Mouse (Mus musculus) kidney, postnatal 0 days (tissue): Measurements from ENCODE around the gene Gdpgp1. TPM values are rescaled to one million over a fixed set of nuclear protein-coding genes. Genes with fewer than 3 reads are reported as not detected.

Experiments
- ATAC-seq: fragments of 200-750 bp; cut with Nextera tagmentation; replicated peaks from 2 replicates; pipeline ENCODE4 v1.8.0; 2017; ENCODE audit warnings: low read depth, moderate number of reproducible peaks, moderate TSS enrichment, moderate library complexity; ENCODE audit not compliant: low FRiP score
- DNase-seq: peaks from one replicate; pipeline ENCODE4 v3.0.0-alpha.2; 2016; ENCODE audit warnings: low spot score
- H3K27ac ChIP-seq: fragments of 300-500 bp; sonication (generic); 2 replicates; pipeline ENCODE4 v1.5.1; 2014; ENCODE audit warnings: mild to moderate bottlenecking
- H3K27me3 ChIP-seq: fragments of 300-500 bp; sonication (generic); 2 replicates; pipeline ENCODE4 v1.6.1; 2014; ENCODE audit warnings: low read length, mixed read lengths; ENCODE audit not compliant: insufficient read depth
- H3K36me3 ChIP-seq: fragments of 300-500 bp; sonication (generic); 2 replicates; pipeline ENCODE4 v1.6.1; 2014; ENCODE audit warnings: low read length, mixed read lengths; ENCODE audit not compliant: insufficient read depth
- H3K4me1 ChIP-seq: fragments of 300-500 bp; sonication (generic); replicated peaks from 2 replicates; pipeline ENCODE4 v1.6.1; 2014; ENCODE audit warnings: antibody characterized with exemption, low read length, mixed read lengths; ENCODE audit not compliant: insufficient read depth
- H3K4me2 ChIP-seq: fragments of 300-500 bp; sonication (generic); 2 replicates; pipeline ENCODE4 v1.6.1; 2014; ENCODE audit warnings: mild to moderate bottlenecking, low read length, moderate library complexity, mixed read lengths
- H3K4me3 ChIP-seq: fragments of 300-500 bp; sonication (generic); replicated peaks from 2 replicates; pipeline ENCODE4 v1.5.1; 2014; ENCODE audit warnings: low read depth, low read length
- H3K9ac ChIP-seq: fragments of 300-500 bp; sonication (generic); 2 replicates; pipeline ENCODE4 v1.6.1; 2014; ENCODE audit warnings: low read depth, low read length
- H3K9me3 ChIP-seq: fragments of 300-500 bp; sonication (generic); replicated peaks from 2 replicates; pipeline ENCODE4 v1.6.1; 2016; ENCODE audit warnings: low read length, inconsistent platforms, mixed read lengths
- CTCF ChIP-seq: IDR thresholded peaks from 2 replicates; pipeline ENCODE4 v1.5.1; 2016; ENCODE audit warnings: antibody characterized with exemption, low read depth, mild to moderate bottlenecking, moderate library complexity
- WGBS: fragments of 180-500 bp; shearing (Covaris S2); extraction: QIAGEN DNeasy Blood & Tissue Kit; methylation state at CpG from one replicate; pipeline ENCODE4 v1.1.7; 2014; 5-methylcytosine and 5-hydroxymethylcytosine counted together
- polyA plus RNA-seq: library from polyadenylated mRNA; unstranded; fragments of >200 nt; fragmentation: Nextera tagmentation; extraction: Ambion mirVana; gene quantifications from 2 replicates; pipeline ENCODE4 v1.2.1, GENCODE M21; 2015

Gdpgp1 gene
- polyA plus RNA-seq, 1 experiment from 2014 or later, result 2.1 TPM

DNA sequence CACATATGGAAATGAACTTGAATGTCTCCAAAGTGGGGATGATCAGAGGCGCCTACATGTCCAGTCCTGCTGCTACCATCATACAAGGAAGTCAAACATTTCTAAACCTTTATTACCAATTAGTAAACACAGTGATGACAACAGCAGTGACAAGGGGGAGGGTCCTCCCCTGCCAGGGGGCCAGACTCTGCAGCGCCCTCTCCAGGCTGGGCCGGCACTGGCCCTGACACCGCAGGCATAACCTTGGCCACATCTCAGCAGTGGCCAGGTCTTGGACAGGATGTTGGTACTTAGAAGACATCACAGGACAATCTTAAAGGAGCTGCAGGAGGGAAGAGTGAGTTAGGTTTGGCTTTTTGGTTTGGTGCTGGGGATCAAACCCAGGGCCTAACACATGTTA is 5.6 kb upstream of the Gdpgp1 start:
- Histone ChIP-seq H3K9me3 (no peaks in the 10 kb centered on the region), H3K27ac (no peak overlapping the region), H3K4me2 (no peak overlapping the region), H3K4me3 (no peak overlapping the region), H3K36me3 (peaks cover 35% of the 10 kb centered on the region), H3K4me1 (peaks cover 16% of the 10 kb centered on the region; the same call in 1 of the 2 replicates), H3K9ac (no peak overlapping the region), H3K27me3 (no peaks in the 10 kb centered on the region)
- ATAC-seq (no peak), DNase-seq (no peak)
- peak; percentile 22; the same call in 1 of the 2 replicates for TF ChIP-seq CTCF
- 94% methylated on average over 4 of the region's 4 CpGs for WGBS

DNA sequence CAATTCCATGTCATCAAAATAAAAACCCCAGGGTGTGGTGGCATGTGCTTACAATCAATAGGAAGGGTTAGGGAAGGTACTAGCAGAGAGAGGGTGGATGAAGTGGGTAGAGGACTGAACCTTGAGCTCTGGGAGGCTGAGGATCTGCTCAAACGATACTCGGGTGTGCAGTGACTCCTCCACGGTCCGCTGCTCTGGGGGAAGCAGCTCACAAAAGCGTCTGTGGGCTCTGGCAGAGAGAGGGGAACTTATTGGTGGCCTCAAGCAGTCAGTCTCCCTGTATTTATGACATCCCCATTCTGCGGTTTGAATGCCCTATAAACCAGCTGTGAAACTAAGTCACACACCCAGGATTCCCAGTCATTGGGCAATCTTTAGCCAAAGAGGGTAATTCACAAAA is 2.5 kb upstream of the Gdpgp1 start:
- Histone ChIP-seq H3K9me3 (no peaks in the 10 kb centered on the region), H3K27ac (no peak overlapping the region), H3K4me3 (no peak overlapping the region), H3K36me3 (peaks cover 16% of the 10 kb centered on the region), H3K9ac (no peak overlapping the region; the same call in 1 of the 2 replicates), H3K4me2 (no peak overlapping the region), H3K27me3 (no peaks in the 10 kb centered on the region), H3K4me1 (peaks cover 16% of the 10 kb centered on the region; the same call in 1 of the 2 replicates)
- ATAC-seq (no peak), DNase-seq (no peak)
- WGBS, result 16% methylated on average over 6 of the region's 6 CpGs
- no peak for TF ChIP-seq CTCF

DNA sequence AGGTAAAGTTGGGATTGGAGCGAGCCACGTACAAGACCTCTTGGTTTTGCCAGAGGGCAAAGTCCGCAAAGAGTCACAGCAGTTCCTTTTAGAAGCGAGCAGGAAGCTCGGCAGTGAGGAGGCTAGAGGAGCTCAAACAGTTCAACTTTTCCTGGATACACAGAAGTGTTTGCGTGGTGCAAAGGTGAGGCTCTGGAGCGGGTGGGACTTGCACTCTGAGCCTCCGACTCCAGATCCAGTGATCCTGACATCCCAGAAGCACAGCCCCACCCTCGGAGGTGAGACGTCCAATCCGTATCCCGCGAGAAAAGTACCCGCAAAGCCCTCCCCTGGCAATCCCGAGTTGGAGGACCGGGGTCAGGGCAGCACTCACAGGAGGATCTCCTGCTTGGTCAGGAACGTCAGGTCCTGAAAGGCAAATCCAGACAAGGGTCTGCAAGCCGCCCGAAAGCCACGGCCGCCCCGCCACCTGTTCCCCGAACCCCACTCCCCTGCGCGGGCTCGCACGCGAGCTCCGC is 635 bp upstream of the Gdpgp1 start:
- Histone ChIP-seq H3K9me3 (no peaks in the 10 kb centered on the region), H3K36me3 (peaks cover 8% of the 10 kb centered on the region; the same call in 1 of the 2 replicates), H3K27me3 (no peaks in the 10 kb centered on the region), H3K4me2 (peak overlapping the region; percentile 89), H3K4me3 (peak overlapping the region; percentile 71), H3K4me1 (peaks cover 16% of the 10 kb centered on the region; the same call in 1 of the 2 replicates), H3K9ac (peak overlapping the region; percentile 68), H3K27ac (peak overlapping the region; percentile 88)
- DNase-seq (peak; percentile 43), ATAC-seq (peak; percentile 68)
- no peak for TF ChIP-seq CTCF
- WGBS, result 1% methylated on average over 29 of the region's 29 CpGs

DNA sequence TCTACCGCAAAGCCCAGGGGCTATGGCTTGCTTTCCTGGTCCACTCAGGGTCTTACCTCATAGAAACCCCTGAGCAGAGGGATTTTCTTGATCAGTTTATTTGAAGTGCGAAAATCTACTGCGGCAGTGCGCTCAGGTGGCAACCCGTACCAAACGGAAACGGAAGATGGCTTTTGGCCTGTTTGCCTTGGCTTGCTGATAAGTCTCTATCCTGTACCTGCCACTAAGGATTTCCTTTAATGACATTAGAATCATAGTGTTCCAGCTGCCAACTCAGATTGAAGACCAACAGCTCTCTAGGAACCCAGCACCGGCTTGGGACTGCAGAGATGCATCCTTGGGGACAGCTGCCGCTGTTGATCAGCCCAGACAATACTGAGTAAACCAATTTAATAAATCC is 1.1 kb downstream of the Gdpgp1 start:
- H3K9ac ChIP-seq, result peak overlapping the region; percentile 37; the same call in 1 of the 2 replicates
- no peak for TF ChIP-seq CTCF
- no peaks in the 10 kb centered on the region for H3K9me3 ChIP-seq
- peak overlapping the region; percentile 89 for H3K4me2 ChIP-seq
- no peak overlapping the region for H3K27ac ChIP-seq
- DNase-seq (no peak), ATAC-seq (no peak)
- peaks cover 16% of the 10 kb centered on the region; the same call in 1 of the 2 replicates for H3K4me1 ChIP-seq
- WGBS, result 66% methylated on average over 9 of the region's 9 CpGs
- H3K4me3 ChIP-seq, result no peak overlapping the region
- no peaks in the 10 kb centered on the region for H3K27me3 ChIP-seq
- peaks cover 5% of the 10 kb centered on the region; the same call in 1 of the 2 replicates for H3K36me3 ChIP-seq

DNA sequence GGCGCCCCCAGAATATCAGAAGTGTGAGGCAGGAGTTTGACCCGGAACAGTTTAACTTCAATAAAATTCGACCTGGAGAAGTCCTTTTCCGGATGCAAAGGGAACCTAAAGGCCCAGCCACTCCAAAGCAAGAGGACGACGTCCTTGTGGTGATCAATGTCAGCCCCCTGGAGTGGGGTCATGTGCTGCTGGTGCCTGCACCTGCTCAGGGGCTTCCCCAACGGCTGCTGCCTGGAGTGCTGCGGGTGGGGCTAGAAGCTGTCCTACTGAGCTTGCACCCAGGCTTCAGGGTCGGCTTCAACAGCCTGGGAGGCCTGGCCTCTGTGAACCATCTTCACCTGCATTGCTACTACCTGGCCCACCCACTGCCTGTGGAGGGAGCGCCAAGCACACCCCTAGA is 5.9 kb downstream of the Gdpgp1 start:
- H3K9ac ChIP-seq, result no peak overlapping the region
- no peaks in the 10 kb centered on the region for H3K4me1 ChIP-seq
- no peak overlapping the region for H3K4me2 ChIP-seq
- H3K27ac ChIP-seq, result no peak overlapping the region
- peaks cover 16% of the 10 kb centered on the region for H3K36me3 ChIP-seq
- no peak overlapping the region for H3K4me3 ChIP-seq
- H3K27me3 ChIP-seq, result no peaks in the 10 kb centered on the region
- no peaks in the 10 kb centered on the region for H3K9me3 ChIP-seq
- no peak for DNase-seq
- TF ChIP-seq CTCF, result no peak
- WGBS, result 87% methylated on average over 10 of the region's 10 CpGs
- no peak for ATAC-seq

DNA sequence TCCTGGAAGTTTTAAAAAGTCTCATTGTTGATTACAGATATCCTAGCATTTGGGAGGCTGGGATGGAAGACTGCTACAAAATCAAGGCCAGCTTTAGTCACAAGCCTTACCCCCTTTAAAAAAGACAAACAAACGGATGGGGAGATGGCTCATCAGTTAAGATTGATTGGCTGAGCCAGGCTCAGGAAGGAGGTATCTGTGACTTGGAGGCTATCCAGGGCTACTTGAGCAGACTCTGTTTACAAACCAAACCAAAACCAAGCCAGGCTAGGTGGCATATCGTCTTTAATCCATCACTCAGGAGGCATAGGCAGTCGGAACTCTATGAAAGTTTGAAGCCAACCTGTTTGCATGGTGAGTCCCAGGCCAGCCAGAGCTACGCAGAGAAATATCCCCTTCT is 9.0 kb downstream of the Gdpgp1 start:
- no peak overlapping the region for H3K27ac ChIP-seq
- H3K9me3 ChIP-seq, result no peaks in the 10 kb centered on the region
- no peak overlapping the region for H3K4me3 ChIP-seq
- H3K36me3 ChIP-seq, result peaks cover 16% of the 10 kb centered on the region
- no peaks in the 10 kb centered on the region for H3K27me3 ChIP-seq
- no peak for TF ChIP-seq CTCF
- 76% methylated on average over 4 of the region's 4 CpGs for WGBS
- no peaks in the 10 kb centered on the region for H3K4me1 ChIP-seq
- no peak overlapping the region for H3K9ac ChIP-seq
- DNase-seq, result no peak
- H3K4me2 ChIP-seq, result no peak overlapping the region
- no peak for ATAC-seq

DNA sequence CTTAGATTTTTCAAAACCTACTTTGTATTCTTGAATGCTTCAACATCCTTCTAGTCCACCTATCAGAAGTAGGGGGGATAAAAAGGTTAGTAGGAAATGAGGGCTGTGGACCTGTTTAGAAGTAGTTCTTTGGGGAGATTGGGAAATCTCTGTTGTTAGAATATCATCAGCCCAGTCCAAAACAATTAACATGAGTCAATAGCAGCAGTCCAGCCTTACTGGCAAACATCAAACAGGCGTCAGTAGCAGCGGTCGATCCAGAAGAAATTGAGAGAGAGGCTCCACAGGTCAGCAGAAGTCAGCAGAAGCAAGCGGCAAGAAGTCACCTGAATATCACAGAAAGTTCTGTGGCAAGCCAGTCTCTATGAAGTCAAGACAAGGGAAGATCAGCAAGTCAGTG is 12.2 kb downstream of the Gdpgp1 start:
- Histone ChIP-seq H3K27ac (no peak overlapping the region), H3K27me3 (no peaks in the 10 kb centered on the region), H3K36me3 (0 out of 2 replicates have a peak, but pooled peaks cover 6% of the 10 kb centered on the region), H3K9me3 (no peaks in the 10 kb centered on the region), H3K4me1 (no peaks in the 10 kb centered on the region), H3K4me2 (no peak overlapping the region), H3K9ac (no peak overlapping the region), H3K4me3 (no peak overlapping the region)
- no peak for DNase-seq
- 95% methylated on average over 4 of the region's 4 CpGs for WGBS
- no peak for ATAC-seq
- no peak for TF ChIP-seq CTCF
